Mouse (Mus musculus) cortical plate, adult 2 months (tissue): ENCODE measurements around the gene Lime1.

ENCODE experiments used
- CTCF ChIP-seq: fragments of 200-500 bp; IDR thresholded peaks from 2 replicates; pipeline ENCODE4 v1.5.1; 2011; ENCODE audit warnings: mild to moderate bottlenecking, control low read depth, low read length; ENCODE audit not compliant: insufficient read depth; ENCODE audit errors: extremely low read depth
- POLR2A ChIP-seq: fragments of 200-500 bp; IDR thresholded peaks from 2 replicates; pipeline ENCODE4 v1.6.1; 2011; ENCODE audit warnings: mild to moderate bottlenecking, low read length, control low read depth; ENCODE audit not compliant: insufficient read depth; ENCODE audit errors: extremely low read depth

DNA sequence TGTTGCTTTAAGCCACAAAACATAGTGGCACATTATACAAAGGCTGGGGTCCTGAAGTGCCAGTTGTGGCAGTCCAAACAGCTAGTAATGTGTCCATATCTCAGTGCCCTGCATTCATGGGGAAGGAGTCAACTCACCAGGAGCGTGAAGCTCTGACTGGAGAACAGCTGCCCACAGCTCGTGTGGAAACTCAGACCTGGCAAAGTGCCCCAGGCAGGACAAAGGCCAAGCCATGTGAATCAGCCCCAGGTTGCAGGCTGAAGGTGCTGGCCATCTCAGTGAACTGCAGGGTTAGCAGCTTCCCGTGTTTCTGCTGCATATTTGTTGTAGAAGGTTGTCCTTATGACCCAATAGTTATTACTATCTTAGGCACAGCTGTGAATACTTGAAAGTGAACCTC, 36.1 kb downstream of the Lime1 start:
- TF ChIP-seq CTCF (no peak), POLR2A (no peak)
